Mouse (Mus musculus): Measurements from ENCODE around the gene Dmrta2.
A peak's percentile ranks its signal among the peaks of the same experiment; 100 is the strongest.

Dmrta2 gene

DNA sequence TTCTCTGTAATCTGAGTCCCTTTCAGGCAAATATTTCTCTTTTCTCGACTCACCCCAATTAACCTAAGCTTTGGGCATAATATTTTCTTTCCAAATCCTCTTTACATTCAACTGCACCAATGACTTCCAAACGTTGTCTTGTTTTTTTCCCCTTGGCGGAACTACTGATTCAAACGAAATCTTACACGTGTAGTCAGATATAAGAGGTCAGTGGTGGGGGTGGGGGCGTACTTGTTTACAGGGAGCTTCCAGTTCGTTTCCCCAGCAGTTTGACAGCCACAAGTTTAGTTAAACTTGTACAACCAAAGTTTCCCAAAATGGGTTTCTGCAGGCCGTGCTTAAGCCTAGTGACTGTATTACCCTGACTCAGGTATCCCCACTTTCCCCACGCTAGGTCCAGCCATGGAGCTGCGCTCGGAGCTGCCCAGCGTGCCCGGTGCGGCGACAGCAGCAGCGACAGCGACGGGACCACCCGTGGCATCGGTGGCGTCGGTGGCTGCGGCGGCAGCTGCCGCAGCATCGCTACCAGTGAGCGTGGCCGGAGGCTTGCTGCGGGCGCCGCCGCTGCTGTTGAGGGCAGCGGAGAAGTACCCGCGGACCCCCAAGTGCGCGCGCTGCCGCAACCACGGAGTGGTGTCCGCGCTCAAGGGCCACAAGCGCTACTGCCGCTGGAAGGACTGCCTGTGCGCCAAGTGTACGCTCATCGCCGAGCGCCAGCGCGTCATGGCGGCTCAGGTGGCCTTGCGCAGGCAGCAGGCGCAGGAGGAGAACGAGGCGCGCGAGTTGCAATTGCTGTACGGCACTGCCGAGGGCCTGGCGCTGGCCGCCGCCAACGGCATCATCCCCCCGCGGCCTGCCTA lies 1.8 kb downstream of the Dmrta2 start:
- DNase-seq (ENCODE audit: low read depth), result no peak

DNA sequence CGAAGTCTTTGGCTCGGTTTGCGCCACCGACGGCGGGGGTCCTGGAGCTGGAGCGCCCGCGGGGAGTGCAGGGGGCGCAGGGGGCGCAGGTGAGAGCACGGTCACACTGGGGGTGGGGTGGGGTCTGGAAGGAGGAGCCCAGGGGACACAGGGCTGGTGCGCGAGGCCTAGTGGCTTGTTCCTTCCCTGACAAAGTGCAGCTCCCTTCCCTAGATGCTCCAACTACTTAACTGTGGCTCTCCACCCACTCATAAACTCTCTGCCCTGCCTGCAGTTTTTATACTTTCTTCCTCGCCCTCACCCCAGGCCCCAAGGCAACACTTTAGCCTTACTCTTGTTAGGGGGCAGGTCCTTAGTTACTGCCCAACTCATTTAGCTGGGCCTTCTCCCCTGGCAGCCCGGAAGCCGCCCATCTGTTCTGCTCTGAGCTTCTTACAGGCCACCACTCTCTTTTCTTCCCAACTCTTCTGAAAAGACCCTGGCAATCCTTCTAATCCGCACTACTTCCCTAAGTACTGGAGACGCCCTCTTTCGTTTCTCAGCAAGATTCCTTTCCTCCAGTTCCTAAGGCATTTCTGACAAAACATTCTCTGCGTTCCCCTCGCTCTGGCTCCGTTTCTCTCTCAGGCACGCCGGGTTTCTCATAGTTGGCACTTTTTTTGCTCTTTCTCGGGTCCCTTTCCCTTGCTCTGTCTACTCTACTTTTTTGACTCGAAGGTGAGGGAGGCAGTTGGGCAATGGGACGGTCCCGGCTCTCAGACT lies 2.6 kb downstream of the Dmrta2 start:
- no peak for DNase-seq (ENCODE audit: low read depth)

DNA sequence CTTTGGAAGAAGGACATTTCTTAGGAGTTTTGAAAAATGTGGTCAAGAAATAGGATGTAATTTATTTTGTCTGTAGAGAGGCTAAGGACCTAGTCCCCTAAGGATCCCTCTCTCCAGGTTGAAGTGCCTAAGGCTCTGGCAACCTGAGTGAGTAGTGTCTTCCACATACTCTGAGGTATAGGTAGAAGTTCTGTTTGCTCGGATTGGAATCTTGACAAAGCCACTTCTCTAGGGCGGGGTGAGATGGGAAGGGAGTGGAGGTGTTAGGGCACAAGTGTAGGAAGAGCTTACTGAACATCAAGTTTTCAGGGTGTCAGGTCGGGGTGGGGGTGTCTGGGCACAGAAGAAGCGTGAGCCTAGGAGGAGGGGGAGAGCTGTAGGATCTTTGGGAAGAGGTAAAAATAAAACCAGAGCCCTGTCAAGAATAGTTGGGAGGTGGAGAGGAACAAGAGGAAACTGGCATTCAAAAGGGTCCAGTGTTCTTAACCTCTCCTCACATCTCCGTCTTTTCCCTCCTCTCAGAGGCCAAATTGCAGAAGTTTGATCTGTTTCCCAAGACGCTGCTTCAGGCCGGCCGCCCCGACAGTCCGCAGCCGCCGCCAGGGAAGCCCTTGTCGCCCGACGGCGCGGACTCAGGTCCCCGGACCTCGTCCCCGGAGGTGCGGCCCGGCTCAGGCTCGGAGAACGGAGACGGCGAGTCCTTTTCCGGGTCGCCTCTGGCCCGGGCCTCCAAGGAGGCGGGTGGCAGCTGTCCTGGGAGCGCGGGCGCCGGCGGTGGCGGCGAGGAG lies 3.4 kb downstream of the Dmrta2 start:
- DNase-seq (ENCODE audit: low read depth), result no peak

DNA sequence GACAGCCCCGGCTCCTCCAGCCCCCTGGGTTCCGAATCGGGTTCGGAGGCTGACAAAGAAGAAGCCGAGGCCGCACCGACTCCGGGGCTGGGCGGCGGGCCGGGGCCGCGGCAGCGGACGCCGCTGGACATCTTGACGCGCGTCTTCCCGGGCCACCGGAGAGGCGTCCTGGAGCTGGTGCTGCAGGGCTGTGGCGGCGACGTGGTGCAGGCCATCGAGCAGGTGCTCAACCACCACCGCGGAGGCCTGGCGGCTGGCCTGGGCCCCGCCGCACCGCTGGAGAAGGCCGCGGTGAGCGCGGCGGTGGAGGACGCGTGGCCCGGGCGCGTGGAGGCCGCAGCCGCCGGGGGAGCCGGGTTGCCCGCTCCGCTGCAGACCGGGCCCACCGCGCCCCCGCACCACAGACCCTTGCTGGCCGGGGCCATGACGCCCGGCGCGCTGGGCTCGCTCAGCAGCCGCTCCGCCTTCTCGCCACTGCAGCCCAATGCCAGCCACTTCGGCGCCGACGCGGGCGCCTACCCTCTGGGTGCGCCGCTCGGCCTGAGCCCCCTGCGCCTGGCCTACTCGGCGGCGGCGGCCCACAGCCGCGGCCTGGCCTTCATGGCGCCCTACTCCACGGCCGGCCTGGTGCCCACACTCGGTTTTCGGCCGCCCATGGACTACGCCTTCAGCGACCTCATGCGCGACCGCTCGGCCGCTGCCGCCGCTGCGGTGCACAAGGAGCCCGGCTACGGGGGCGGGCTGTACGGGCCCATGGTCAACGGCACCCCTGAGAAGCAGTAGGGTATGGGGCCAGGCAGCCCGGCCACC lies 4.2 kb downstream of the Dmrta2 start:
- DNase-seq (ENCODE audit: low read depth), result no peak

DNA sequence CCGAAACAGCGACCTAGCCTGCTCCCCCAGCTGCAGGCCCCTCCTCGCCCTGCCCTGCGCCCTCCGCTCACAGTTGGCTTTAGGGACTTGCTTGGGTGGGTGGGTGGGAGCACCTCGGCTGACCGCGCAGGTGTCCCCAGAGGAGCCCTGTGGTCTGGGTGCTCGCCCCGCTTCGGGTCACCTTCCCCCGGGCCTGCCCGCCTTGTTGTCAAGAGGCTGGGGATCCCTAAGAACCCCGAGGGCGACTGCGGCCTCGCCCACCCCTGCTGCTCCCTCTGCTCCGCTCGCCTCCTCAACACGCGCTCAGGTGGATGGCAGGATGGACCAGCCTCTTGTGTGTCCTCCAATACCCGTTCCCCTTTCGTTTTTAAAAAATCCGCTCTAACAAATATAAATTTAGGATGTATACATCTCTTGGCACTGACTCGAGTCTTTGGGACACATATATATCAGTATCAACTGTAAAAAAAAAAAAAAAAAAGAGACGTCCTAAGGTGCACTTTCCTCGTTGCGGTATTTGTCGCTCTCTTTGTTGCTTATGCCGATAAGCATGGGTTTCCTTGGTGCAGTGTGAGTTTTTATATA lies 4.9 kb downstream of the Dmrta2 start:
- no peak for DNase-seq (ENCODE audit: low read depth)

DNA sequence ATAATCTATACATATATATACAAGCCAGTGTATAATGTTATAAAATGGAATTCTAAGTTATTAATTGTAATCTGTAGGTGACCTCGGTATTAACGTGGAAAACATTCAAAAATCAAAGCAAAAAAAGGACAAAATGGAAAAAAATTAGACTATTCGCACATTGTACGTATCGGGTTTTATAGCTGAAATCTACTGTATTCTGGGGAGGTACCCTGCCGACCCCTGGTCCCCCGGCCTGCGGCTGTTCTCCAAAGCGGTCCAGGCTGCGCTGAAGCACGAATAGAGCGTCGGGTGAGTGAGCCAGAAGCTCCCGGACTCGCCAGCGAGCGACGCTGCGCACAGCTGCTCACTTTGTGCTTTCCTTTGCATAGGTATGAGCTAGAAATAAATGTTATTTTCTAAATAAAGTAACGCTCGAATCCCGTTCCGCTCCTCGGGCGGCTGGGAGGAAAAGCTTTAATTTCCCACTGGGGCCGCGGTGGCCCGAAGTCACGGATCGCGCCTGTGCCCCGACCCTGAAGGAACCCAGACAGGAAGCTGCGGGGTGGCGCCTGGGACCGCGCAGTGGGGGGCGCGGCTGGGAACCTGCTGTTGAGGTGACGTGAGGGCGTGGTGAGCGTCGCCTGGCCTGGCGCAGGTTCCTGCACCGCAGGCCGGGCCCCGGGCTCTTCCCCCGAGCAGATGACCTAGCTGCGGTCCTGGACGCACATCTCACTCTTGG lies 5.6 kb downstream of the Dmrta2 start:
- no peak for DNase-seq (ENCODE audit: low read depth)

DNA sequence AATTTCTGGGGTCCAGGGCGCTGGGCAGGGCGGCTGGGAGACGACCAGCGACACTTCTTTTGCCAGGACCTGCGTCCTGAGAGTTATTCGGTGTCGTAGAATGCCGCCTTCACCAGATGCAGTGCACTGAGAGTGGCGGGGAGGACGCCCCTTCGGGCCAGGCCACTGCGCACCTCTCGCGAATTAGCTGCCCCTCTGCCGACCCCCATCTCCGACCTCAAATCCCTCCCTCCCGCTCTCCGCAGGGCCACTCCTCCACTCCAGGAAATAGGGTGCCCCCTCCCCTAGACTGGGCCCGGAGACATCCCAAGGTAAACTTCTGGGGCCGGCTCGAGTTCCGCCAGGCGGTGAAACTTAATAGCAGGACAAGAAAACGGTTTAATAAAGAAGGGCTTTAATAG lies 6.2 kb downstream of the Dmrta2 start:
- no peak for DNase-seq (ENCODE audit: low read depth)

DNA sequence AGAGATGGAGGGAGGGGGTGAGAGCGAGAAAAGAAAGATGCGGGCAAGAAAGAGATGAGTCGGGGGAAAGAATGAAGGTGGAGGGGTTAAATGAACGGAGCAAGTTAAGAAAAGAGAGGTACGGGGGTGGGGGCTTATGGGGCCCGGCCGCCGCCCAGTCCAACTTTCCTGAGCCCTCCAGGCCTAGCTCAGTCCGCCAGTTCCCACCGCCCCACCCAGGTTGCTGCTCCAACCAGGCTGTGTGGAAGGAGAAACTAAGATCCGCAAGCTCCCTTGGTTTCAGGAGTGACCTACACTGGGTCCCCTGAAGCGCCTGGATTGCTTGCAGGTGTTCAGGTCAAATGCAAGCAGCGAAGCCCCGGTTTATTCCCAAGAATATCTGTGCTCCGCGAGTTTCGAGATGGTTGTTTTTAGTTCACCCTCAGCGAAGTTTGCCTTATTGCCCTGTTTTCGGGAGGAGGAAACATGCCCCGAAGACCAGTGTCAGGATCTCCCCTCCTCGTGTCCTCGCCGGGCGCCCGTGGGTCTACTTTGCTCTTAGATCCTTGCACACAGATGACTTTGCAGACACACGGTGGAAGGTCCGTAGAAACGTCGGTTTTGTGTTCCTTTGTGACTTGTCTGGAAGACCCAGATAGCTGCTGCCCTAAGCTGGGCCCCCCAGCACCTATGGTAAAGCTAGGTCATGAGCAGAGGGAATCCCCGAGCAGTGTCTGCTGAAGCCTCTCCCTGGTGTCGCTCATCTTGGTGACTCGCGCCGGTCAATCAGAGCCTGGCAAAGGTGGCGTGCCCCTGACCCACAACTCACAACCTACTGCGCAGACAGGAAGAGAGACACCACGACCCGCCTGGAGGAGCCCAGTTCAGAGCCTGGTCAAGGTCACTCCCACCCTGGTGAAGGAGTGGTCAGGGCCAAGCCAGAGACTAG lies 6.9 kb downstream of the Dmrta2 start:
- DNase-seq (ENCODE audit: low read depth), result no peak

DNA sequence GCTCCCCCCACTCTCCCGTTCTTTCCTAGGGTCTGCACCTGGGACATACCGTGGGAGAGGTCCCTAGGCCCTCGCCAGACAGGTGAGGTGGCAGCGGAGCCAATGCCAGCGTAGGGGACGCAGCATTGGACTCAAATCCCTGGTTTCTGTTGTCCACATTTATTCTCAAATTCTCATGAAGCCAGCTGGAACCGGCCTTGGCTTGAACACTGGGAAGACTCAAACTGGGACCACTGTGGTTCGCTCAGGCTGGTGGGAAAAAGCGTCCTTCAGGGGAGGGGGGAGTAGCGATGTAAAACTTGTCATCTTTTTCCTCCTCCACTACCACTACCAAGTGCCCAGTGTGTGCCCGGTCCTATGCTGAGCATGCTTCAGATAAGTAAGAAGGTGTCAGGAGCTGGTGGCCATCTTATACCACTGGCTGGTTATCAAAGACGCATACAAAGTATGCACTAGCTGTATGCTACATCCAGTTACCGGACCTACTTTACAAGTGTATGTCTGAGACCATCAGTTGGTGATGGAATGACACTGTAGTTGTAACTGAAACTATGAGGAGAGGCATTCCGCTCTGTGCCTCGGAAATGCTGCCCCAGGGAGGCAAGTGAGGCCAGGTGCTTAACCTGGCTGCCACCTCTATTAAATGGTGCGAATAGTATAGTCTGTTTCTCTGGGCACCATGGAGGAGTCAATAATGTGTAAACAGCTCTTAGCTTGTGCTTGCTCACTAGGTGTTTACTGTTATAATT lies 7.7 kb downstream of the Dmrta2 start:
- DNase-seq (ENCODE audit: low read depth), result no peak

DNA sequence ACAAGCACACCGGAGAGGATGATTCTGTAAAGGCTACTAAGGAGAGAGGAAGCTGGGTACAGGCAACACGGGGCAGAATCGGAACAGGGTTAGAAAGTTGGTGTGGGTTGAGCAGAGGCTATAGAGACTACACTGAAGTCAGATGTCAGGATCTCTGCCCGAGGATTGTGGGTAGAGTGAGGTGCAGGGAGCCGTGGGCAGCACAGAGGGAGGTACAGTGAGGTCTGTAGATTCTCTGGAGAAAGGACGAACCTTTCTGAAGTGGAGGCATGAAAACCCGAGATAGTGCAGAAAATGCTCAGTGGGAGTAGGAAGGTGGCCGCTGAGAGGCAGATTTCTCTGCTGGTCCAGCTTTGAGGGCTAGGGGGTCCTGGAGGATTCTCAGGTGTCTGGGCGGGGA lies 8.4 kb downstream of the Dmrta2 start:
- no peak for DNase-seq (ENCODE audit: low read depth)

DNA sequence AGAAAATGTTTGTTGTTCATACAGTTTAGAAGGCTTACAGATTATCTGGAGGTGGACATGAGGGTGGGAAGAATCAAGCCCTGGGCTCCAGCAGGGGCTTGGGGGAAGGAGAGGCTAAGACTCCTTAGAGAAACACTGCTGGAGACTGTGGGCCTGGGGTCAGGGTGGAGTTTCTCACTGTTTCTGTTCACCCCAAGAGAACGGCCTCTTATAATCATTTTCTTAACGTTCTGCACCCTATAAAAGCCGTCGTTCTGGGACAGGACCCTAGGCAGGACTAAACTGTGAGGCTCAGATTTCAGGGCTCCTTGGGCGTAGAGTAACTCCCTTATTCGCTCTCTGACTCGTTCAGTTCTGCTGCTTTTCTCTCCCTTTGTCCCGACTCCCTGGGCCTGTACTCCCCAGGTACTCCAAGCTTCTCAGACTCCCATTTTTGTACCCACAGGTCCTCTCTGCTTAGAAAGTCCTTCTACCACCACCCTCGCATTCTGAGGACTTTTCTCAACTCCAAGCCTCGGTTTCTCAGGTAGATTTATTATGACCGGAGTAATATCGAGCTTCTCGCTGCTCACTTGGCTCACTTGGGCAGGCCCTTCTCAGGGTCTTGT lies 9.0 kb downstream of the Dmrta2 start:
- DNase-seq (ENCODE audit: low read depth), result no peak

DNA sequence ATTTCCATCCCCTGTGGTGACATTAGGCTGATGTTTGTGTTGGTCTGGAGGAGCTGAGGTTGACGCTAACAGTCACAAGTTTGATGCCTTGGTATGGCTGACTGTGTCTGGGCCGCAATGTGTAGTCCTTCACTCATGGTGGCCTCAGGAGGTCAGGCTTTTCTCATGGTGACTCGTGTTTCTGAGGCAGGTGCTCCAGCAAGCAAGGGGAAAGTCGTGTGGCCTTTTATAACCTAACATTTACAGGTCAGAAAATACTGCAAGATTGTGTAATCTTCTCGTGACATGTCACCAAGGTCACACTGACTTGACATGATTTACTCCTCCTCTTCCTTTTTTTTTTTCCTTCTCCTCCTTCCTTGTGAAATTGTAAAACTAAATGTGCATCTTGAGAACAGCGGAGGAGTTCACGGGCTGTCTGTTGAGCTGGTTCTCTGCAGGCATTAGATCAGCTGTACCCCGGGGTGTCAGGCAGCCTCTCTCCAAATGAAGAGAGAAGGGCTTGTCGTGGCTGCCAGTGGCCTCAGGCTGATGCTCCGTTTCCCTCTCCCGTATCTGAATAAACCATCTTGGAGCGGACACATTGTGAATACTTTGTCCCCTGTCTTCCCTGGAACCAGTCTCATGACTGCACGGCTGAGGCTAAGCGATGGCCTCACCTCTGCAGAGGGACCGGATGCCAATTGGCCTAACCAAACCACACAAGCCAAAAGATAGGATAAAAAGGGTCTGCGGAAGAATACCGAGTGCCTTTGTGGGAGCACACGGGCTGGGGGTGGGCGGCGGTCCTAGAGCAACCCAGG lies 9.9 kb downstream of the Dmrta2 start:
- peak; percentile 17 for DNase-seq (ENCODE audit: low read depth)

DNA sequence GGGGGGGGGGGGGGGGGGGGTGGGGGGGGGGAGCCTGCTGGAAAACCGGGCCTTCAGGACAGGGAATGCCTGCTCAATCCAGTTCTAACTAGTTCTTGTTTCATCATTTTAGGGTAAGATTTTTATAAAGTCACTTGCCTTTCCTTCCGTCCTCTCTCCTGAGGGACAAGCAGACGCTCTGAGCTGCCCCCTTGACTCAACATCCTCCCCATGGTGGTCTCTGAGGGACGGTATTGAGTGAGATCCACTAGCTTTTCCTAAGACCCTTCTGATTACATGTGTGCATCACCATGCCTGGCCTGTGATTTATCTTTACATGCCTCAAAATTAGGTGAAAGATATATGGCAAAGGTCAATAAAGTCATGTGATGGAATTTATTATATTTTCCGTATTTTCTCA lies 10.6 kb downstream of the Dmrta2 start:
- DNase-seq (ENCODE audit: low read depth), result no peak

DNA sequence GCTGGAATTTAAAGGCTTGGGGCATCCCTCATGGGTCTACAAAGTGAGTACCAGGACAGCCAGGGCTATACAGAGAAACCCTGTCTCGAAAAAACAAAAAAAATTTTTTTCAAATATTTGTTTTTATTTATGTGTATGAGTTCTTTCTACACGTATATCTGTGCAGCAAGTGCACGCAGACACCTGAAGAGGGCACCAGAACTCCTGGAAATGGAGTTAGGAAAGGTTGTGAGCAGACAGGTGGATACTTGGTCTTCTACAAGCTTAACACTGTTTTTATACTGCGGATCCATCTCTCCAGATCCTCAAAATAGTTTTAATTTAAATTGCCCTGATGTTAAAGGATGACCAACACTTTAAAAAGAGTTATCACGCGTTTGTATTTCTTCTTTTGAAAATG lies 11.4 kb downstream of the Dmrta2 start:
- peak; percentile 28 for DNase-seq (ENCODE audit: low read depth)

DNA sequence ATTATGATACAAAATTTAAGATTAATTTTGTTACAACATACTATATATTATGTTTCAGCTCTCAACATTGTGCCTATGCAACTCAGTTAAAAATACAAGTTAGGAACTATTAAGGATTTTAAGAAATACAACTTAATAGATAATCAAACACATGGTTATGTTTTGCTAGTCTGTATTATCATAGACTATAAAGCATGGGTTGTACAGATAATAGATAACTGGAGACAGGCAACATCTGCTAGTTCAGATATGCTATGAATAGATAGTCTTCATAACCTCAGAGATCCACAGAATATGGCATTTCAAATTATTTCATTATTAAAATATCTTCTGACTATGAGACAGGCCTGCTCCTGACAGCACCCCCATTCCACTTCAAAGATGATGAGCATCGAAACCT lies 28.2 kb downstream of the Dmrta2 start:
- DNase-seq (ENCODE audit: low read depth), result no peak

DNA sequence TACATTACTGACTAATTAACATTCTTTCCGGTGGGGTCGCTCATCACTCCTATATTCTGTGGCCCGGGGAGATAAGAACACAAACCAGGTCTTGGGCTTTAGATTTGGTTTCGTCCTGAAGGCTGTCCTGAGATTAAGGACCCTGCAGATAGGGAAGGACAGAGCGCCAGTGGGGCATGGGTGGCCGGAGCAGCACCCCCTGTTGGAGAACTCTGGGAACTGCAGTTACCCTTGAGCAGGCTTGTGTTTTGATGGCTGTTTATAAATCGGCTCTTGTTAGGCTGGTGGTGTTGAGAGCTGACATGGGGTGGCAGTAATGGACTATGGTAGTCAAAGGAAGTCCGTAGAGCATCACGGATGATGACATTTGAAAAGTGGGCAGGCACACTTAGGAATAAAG lies 41.3 kb downstream of the Dmrta2 start:
- DNase-seq (ENCODE audit: low read depth), result peak; percentile 57

DNA sequence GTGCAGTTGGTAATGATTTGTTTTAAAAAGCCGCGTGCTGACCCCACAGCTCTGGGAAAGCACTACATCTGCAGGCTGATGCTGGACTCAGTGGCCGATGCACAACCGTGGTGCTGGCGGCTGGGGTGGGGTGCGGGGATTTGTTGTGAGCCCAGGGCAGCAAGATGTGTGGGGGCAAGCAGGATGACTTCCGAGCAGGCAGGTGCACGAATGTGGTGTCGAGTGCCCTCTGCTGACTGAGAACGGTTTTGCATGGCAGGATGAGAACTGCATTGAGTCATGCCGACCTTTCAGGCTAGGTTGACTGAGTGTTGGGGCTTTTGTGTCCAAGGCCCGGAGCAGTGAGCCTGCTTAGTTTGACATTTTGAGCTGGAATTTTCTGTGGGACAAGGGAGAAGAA lies 42.4 kb downstream of the Dmrta2 start:
- DNase-seq (ENCODE audit: low read depth), result peak; percentile 85

All from 416B (cell line).